Mouse (Mus musculus) megakaryocyte, embryonic 14.5 days (primary cell): ENCODE results near the gene Mrs2.

ENCODE experiments used
- FLI1 ChIP-seq: IDR thresholded peaks from 2 replicates; pipeline ENCODE4 v1.6.1; 2012; ENCODE audit warnings: low read length, inconsistent platforms, mixed read lengths
- GATA1 ChIP-seq: IDR thresholded peaks from 3 replicates; pipeline ENCODE4 v1.6.1; 2012; ENCODE audit warnings: mixed read lengths, low read length, inconsistent platforms, borderline replicate concordance

DNA sequence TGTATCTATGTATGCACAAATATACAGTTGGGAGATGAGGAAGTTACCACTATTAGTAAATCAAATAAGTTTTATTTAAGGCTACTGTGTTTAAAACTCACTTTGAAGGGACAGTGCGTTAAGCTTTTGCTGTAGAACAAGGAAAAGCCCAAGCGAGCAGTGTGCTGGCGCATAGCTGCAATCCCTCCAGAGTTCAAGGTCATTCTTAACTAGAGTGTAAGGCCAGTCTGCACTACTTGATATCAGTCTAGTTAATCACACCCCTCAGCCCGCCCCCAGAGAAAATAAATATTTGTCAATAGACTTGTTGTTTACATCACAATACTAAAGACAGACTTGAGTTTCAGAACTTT lies 337 bp upstream of the Mrs2 start:
- TF ChIP-seq GATA1 (no peak), FLI1 (no peak)
